Comparison of ENCODE assay signal across 8 mouse cellular contexts in genomic region chr11:97536083-97536747, GRCm38 (mm10). TPM values are rescaled to one million over a fixed set of nuclear protein-coding genes. Genes with fewer than 3 reads are reported as not detected.
DNase-seq lines count a peak whose midpoint lies in the region; ATAC-seq lines count a peak whose summit lies in the region.

No protein-coding gene starts in this region.

- no peaks in the 10 kb centered on the region for H3K9me3 ChIP-seq in kidney, embryonic 15.5 days (replicated peaks)
- no peaks in the 10 kb centered on the region for H3K9me3 ChIP-seq in hindbrain, embryonic 11.5 days (ENCODE audit: control insufficient read depth, low read length)
- H3K9me3 ChIP-seq in midbrain, embryonic 15.5 days = no peaks in the 10 kb centered on the region

- no peak for DNase-seq in kidney, postnatal 10 days
- peak; percentile 77 to 81 for DNase-seq in cerebellum, postnatal 10 days
- peak; percentile 25 for DNase-seq in hindbrain, embryonic 11.5 days (ENCODE audit: low spot score)
- DNase-seq in gastrocnemius, postnatal 25 days = no peak
- no peak for DNase-seq in adrenal gland, postnatal 14 days
- no peak for DNase-seq in thymus, postnatal 4 days

- WGBS in kidney, embryonic 15.5 days = 12% methylated on average over 35 of the region's 35 CpGs
- WGBS in hindbrain, embryonic 11.5 days = 10% methylated on average over 35 of the region's 35 CpGs
- WGBS in midbrain, embryonic 15.5 days = 34% methylated on average over 35 of the region's 35 CpGs

- peak overlapping the region; percentile 79 for H3K4me2 ChIP-seq in kidney, embryonic 15.5 days
- H3K4me2 ChIP-seq in hindbrain, embryonic 11.5 days (replicated peaks; ENCODE audit: low read depth, low read length) = peak overlapping the region; percentile 38; the same call in 1 of the 2 replicates
- H3K4me2 ChIP-seq in midbrain, embryonic 15.5 days = peak overlapping the region; percentile 37; the same call in 1 of the 2 replicates

- no peaks in the 10 kb centered on the region for H3K36me3 ChIP-seq in kidney, embryonic 15.5 days
- H3K36me3 ChIP-seq in hindbrain, embryonic 11.5 days (ENCODE audit: control insufficient read depth, insufficient read depth, low read length) = no peaks in the 10 kb centered on the region
- H3K36me3 ChIP-seq in midbrain, embryonic 15.5 days (replicated peaks) = no peaks in the 10 kb centered on the region; the same call in none of the 2 replicates

- H3K27ac ChIP-seq in kidney, embryonic 15.5 days = no peak overlapping the region
- no peak overlapping the region for H3K27ac ChIP-seq in hindbrain, embryonic 11.5 days (ENCODE audit: low read depth, low read length)
- H3K27ac ChIP-seq in midbrain, embryonic 15.5 days = no peak overlapping the region

- no peak for ATAC-seq in kidney, embryonic 15.5 days (replicated peaks; ENCODE audit: low FRiP score)
- ATAC-seq in hindbrain, embryonic 11.5 days (ENCODE audit: low FRiP score) = no peak
- no peak for ATAC-seq in midbrain, embryonic 15.5 days (replicated peaks)

- H3K4me1 ChIP-seq in kidney, embryonic 15.5 days = peaks cover 72% of the 10 kb centered on the region
- H3K4me1 ChIP-seq in hindbrain, embryonic 11.5 days (replicated peaks; ENCODE audit: control insufficient read depth, insufficient read depth, low read length) = peaks cover 24% of the 10 kb centered on the region
- H3K4me1 ChIP-seq in midbrain, embryonic 15.5 days = peaks cover 56% of the 10 kb centered on the region

- H3K4me3 ChIP-seq in kidney, embryonic 15.5 days (replicated peaks) = peak overlapping the region; percentile 44
- peak overlapping the region; percentile 22; the same call in 1 of the 2 replicates for H3K4me3 ChIP-seq in hindbrain, embryonic 11.5 days (ENCODE audit: low read depth, low read length)
- 0 out of 2 replicates have a peak overlapping the region, but pooled peaks have one; percentile 9 for H3K4me3 ChIP-seq in midbrain, embryonic 15.5 days

- peaks cover 88% of the 10 kb centered on the region for H3K27me3 ChIP-seq in kidney, embryonic 15.5 days
- H3K27me3 ChIP-seq in hindbrain, embryonic 11.5 days (ENCODE audit: control insufficient read depth, insufficient read depth, low read length) = peaks cover 67% of the 10 kb centered on the region
- H3K27me3 ChIP-seq in midbrain, embryonic 15.5 days (replicated peaks) = peaks cover 27% of the 10 kb centered on the region

- 0 out of 2 replicates have a peak overlapping the region, but pooled peaks have one; percentile 31 for H3K9ac ChIP-seq in kidney, embryonic 15.5 days
- H3K9ac ChIP-seq in hindbrain, embryonic 11.5 days (ENCODE audit: low read depth, low read length) = no peak overlapping the region
- H3K9ac ChIP-seq in midbrain, embryonic 15.5 days = no peak overlapping the region

RNA-seq across cellular contexts. Expression of gene 4933428G20Rik, which starts 36.1 kb away (rescaled TPM):
- 0.49 and 0.84 TPM in 2 replicates for polyA plus RNA-seq in kidney, embryonic 15.5 days (2015; fragmentation: Nextera tagmentation; extraction: Ambion mirVana)
- 0.20 TPM in 1 of 2 replicates, not detected in the other for polyA plus RNA-seq in hindbrain, embryonic 11.5 days (2014; fragmentation: Nextera tagmentation; extraction: Ambion mirVana)
- polyA plus RNA-seq in midbrain, embryonic 15.5 days (2015; fragmentation: Nextera tagmentation; extraction: Ambion mirVana) = 1.3 and 1.6 TPM in 2 replicates
- not detected for total RNA-seq in gastrocnemius, postnatal 25 days (2021)
- not detected in 2 replicates for total RNA-seq in adrenal gland, postnatal 14 days (2021)

RNA-seq across cellular contexts. Expression of gene Srcin1, which starts 39.8 kb away (rescaled TPM):
- polyA plus RNA-seq in kidney, embryonic 15.5 days (2015; fragmentation: Nextera tagmentation; extraction: Ambion mirVana) = 0.83 and 0.85 TPM in 2 replicates
- polyA plus RNA-seq in hindbrain, embryonic 11.5 days (2014; fragmentation: Nextera tagmentation; extraction: Ambion mirVana) = 1.9 and 2.2 TPM in 2 replicates
- polyA plus RNA-seq in midbrain, embryonic 15.5 days (2015; fragmentation: Nextera tagmentation; extraction: Ambion mirVana) = 13.2 and 13.9 TPM in 2 replicates
- total RNA-seq in gastrocnemius, postnatal 25 days (2021) = under 1 TPM; 0.43 to 0.49 TPM
- total RNA-seq in adrenal gland, postnatal 14 days (2021) = 9.2 and 10.1 TPM in 2 replicates

Comparison
In these comparisons a context has a peak if more than half of its experiments do, and no peak if none do; other contexts are left out.
1. DNase-seq: peak in cerebellum, postnatal 10 days (2 of 2) and hindbrain, embryonic 11.5 days (single experiment); none in kidney, postnatal 10 days (single experiment), gastrocnemius, postnatal 25 days (single experiment), adrenal gland, postnatal 14 days (single experiment) and thymus, postnatal 4 days (single experiment).
2. Peak in every context shown above with its lines, with median percentiles within 50 percentile points of each other: H3K4me2 ChIP-seq and H3K4me3 ChIP-seq.